Mouse (Mus musculus) liver, embryonic 14.5 days (tissue): ENCODE measurements at regions not wholly inside any gene's neighbourhood (a gene's known extent, or its start where the extent isn't known, plus 50 kb on each side); places are given as distances from the start of the nearest gene placed in this dataset.
A peak's percentile ranks its signal among the peaks of the same experiment; 100 is the strongest.

Experiments used
- ATAC-seq: fragments of 200-750 bp; cut with Nextera tagmentation; 2 replicates; pipeline ENCODE4 v1.8.0; 2017; ENCODE audit warnings: moderate number of reproducible peaks, mild to moderate bottlenecking, moderate library complexity; ENCODE audit not compliant: insufficient read depth
- DNase-seq, 3 experiments: peaks; one replicate each; pipeline ENCODE4 v3.0.0-alpha.2; 2012 to 2013; ENCODE audit warnings: low read depth in 3 of 3, low spot score in 3 of 3
- H3K27ac ChIP-seq: fragments of 300-500 bp; sonication (generic); 2 replicates; pipeline ENCODE4 v1.5.1; 2014; ENCODE audit warnings: moderate library complexity, mild to moderate bottlenecking, control low read depth, inconsistent platforms
- H3K27me3 ChIP-seq: fragments of 300-500 bp; sonication (generic); 2 replicates; pipeline ENCODE4 v1.6.1; 2014; ENCODE audit warnings: mild to moderate bottlenecking, low read length, moderate library complexity; ENCODE audit not compliant: control insufficient read depth, insufficient read depth
- H3K36me3 ChIP-seq: fragments of 300-500 bp; sonication (generic); replicated peaks from 2 replicates; pipeline ENCODE4 v1.6.1; 2014; ENCODE audit warnings: low read depth; ENCODE audit not compliant: control insufficient read depth, insufficient read depth
- H3K4me1 ChIP-seq, 2 experiments: fragments of 200-500 bp in 1 of 2; fragments of 300-500 bp in 1 of 2; sonication (generic) in 1 of 2; replicated peaks; 2 replicates each; pipeline ENCODE4 v1.6.1; 2012 to 2014; ENCODE audit warnings: antibody characterized with exemption in 1 of 2, inconsistent platforms in 1 of 2, low read length in 1 of 2; ENCODE audit not compliant: control insufficient read depth in 2 of 2, insufficient read depth in 2 of 2
- H3K4me2 ChIP-seq: fragments of 300-500 bp; sonication (generic); 2 replicates; pipeline ENCODE4 v1.6.1; 2014; ENCODE audit warnings: low read depth, mild to moderate bottlenecking, control low read depth, moderate library complexity
- H3K4me3 ChIP-seq, 2 experiments: fragments of 200-500 bp in 1 of 2; fragments of 300-500 bp in 1 of 2; sonication (generic) in 1 of 2; 2 replicates each; pipeline ENCODE4 v1.5.1; 2012 to 2014; ENCODE audit warnings: low read depth in 2 of 2, low read length in 2 of 2, mild to moderate bottlenecking in 2 of 2, control low read depth in 1 of 2, inconsistent platforms in 1 of 2, moderate library complexity in 1 of 2; ENCODE audit not compliant: insufficient read depth in 1 of 2
- H3K9ac ChIP-seq: fragments of 300-500 bp; sonication (generic); replicated peaks from 2 replicates; pipeline ENCODE4 v1.6.1; 2014; ENCODE audit warnings: mild to moderate bottlenecking, control low read depth, moderate library complexity
- H3K9me3 ChIP-seq: fragments of 300-500 bp; sonication (generic); 2 replicates; pipeline ENCODE4 v1.6.1; 2016; ENCODE audit warnings: low read length, mixed read lengths; ENCODE audit not compliant: control insufficient read depth
- CTCF ChIP-seq: IDR thresholded peaks from 2 replicates; pipeline ENCODE4 v1.5.1; 2016; ENCODE audit warnings: antibody characterized with exemption, low read depth, control low read depth
- EP300 ChIP-seq: IDR thresholded peaks from 2 replicates; pipeline ENCODE4 v1.6.1; 2016; ENCODE audit warnings: antibody characterized with exemption, low read depth
- WGBS: fragments of 180-500 bp; shearing (Covaris S2); extraction: QIAGEN DNeasy Blood & Tissue Kit; methylation state at CpG from one replicate; pipeline ENCODE4 v1.1.7; 2014; ENCODE audit not compliant: insufficient replicate concordance; 5-methylcytosine and 5-hydroxymethylcytosine counted together

GRCm38 (mm10) chr1:193434281-193434680 lies 64.2 kb upstream of the Camk1g start:
- 60% methylated on average over 4 of the region's 4 CpGs for WGBS
- H3K27me3 ChIP-seq, result no peaks in the 10 kb centered on the region

GRCm38 (mm10) chr1:193433493-193434021 lies 63.5 kb upstream of the Camk1g start:
- WGBS, result 51% methylated on average over 7 of the region's 7 CpGs
- H3K4me3 ChIP-seq, result no peak overlapping the region
- DNase-seq, result no peak

More at GRCm38 (mm10) chr1:193434281-193434680, 64.2 kb upstream of the Camk1g start:
- Histone ChIP-seq H3K9me3 (no peaks in the 10 kb centered on the region), H3K27ac (no peak overlapping the region), H3K36me3 (no peaks in the 10 kb centered on the region), H3K9ac (no peak overlapping the region), H3K4me1 (no peaks in the 10 kb centered on the region), H3K4me2 (no peak overlapping the region), H3K4me3 (no peak overlapping the region)
- ATAC-seq (no peak), DNase-seq (no peak)
- TF ChIP-seq CTCF (no peak), EP300 (no peak)

GRCm38 (mm10) chr1:193430231-193430630 lies 60.1 kb upstream of the Camk1g start:
- TF ChIP-seq EP300 (no peak), CTCF (no peak)

More at GRCm38 (mm10) chr1:193433493-193434021, 63.5 kb upstream of the Camk1g start:
- Histone ChIP-seq H3K9ac (no peak overlapping the region), H3K27ac (no peak overlapping the region), H3K4me1 (no peaks in the 10 kb centered on the region), H3K36me3 (no peaks in the 10 kb centered on the region), H3K9me3 (no peaks in the 10 kb centered on the region), H3K4me2 (no peak overlapping the region), H3K27me3 (no peaks in the 10 kb centered on the region)
- ATAC-seq, result no peak
- TF ChIP-seq CTCF, result no peak
- no peak for TF ChIP-seq EP300

GRCm38 (mm10) chr1:193423653-193424075 lies 53.6 kb upstream of the Camk1g start:
- ATAC-seq, result peak; percentile 17; the same call in 1 of the 2 replicates
- 26% methylated on average over 8 of the region's 8 CpGs for WGBS

More at GRCm38 (mm10) chr1:193430231-193430630, 60.1 kb upstream of the Camk1g start:
- Histone ChIP-seq H3K4me3 (no peak overlapping the region), H3K9ac (no peak overlapping the region), H3K9me3 (no peaks in the 10 kb centered on the region), H3K4me2 (no peak overlapping the region), H3K27me3 (no peaks in the 10 kb centered on the region), H3K4me1 (no peaks in the 10 kb centered on the region), H3K27ac (no peak overlapping the region), H3K36me3 (no peaks in the 10 kb centered on the region)
- ATAC-seq, result no peak
- DNase-seq, result no peak
- 48% methylated on average over 8 of the region's 8 CpGs for WGBS

GRCm38 (mm10) chr1:193422886-193423285 lies 52.8 kb upstream of the Camk1g start:
- H3K36me3 ChIP-seq, result no peaks in the 10 kb centered on the region
- H3K9me3 ChIP-seq, result no peaks in the 10 kb centered on the region
- no peak overlapping the region for H3K27ac ChIP-seq

More at GRCm38 (mm10) chr1:193423653-193424075, 53.6 kb upstream of the Camk1g start:
- H3K9ac ChIP-seq, result no peak overlapping the region
- no peaks in the 10 kb centered on the region for H3K36me3 ChIP-seq
- H3K4me1 ChIP-seq, result peaks cover 0 to 7% of the 10 kb centered on the region in 2 experiments; a peak in 2 of 4 replicates
- no peak for DNase-seq
- peak overlapping the region; percentile 17; the same call in 1 of the 2 replicates for H3K4me2 ChIP-seq
- no peak overlapping the region for H3K27ac ChIP-seq
- no peak overlapping the region for H3K4me3 ChIP-seq
- no peaks in the 10 kb centered on the region for H3K27me3 ChIP-seq
- no peak for TF ChIP-seq EP300
- no peak for TF ChIP-seq CTCF
- no peaks in the 10 kb centered on the region for H3K9me3 ChIP-seq

More at GRCm38 (mm10) chr1:193422886-193423285, 52.8 kb upstream of the Camk1g start:
- Histone ChIP-seq H3K4me3 (no peak overlapping the region), H3K4me2 (no peak overlapping the region), H3K4me1 (peaks cover 0 to 10% of the 10 kb centered on the region in 2 experiments; a peak in 2 of 4 replicates), H3K27me3 (no peaks in the 10 kb centered on the region), H3K9ac (no peak overlapping the region)
- no peak for DNase-seq
- 0 out of 2 replicates have a peak, but pooled peaks have one; percentile 17 for ATAC-seq
- WGBS, result 13% methylated on average over 1 of the region's 1 CpGs
- TF ChIP-seq EP300 (no peak), CTCF (no peak)
